Mouse (Mus musculus) thymus, adult 2 months (tissue): ENCODE results near the gene Rubcn.

Source experiments
- CTCF ChIP-seq: fragments of 200-500 bp; IDR thresholded peaks from 2 replicates; pipeline ENCODE4 v1.5.1; 2012; ENCODE audit warnings: mild to moderate bottlenecking, control low read depth, low read length, moderate library complexity, borderline replicate concordance; ENCODE audit not compliant: control insufficient read depth, poor library complexity, insufficient read depth; ENCODE audit errors: extremely low read depth
- POLR2A ChIP-seq: fragments of 200-500 bp; IDR thresholded peaks from 2 replicates; pipeline ENCODE4 v1.6.1; 2012; ENCODE audit warnings: mild to moderate bottlenecking, low read length, control low read depth, moderate library complexity; ENCODE audit not compliant: control insufficient read depth, poor library complexity, insufficient read depth; ENCODE audit errors: extremely low read depth

DNA sequence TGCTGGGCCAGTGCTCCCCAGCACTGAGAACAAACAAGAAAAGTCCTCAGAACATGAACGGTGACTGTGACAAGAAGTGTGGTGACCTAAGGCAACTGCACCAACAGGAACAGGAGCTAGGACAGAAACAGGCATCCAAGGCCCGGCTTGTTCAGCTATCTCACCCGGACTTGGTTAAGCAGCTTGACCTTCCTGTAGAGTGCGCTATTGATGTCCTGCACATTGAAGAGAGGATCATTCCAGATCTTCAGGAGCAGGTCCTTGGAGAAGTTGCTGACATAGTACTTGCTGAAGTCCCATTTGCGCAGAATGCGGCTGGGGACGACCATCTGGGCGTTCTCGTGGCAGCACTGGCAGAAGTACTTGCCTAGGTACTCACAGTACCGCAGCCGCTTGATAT is 51.0 kb downstream of the Rubcn start:
- TF ChIP-seq CTCF: no peak
- no peak for TF ChIP-seq POLR2A
